Mouse (Mus musculus) cerebellum, postnatal 14 days (tissue): Measurements from ENCODE around the gene Wfdc17.

ENCODE experiments used
- DNase-seq, 2 experiments: peaks; one replicate each; pipeline ENCODE4 v3.0.0; 2021; ENCODE audit warnings: mixed read lengths in 2 of 2

Wfdc17 gene

GRCm38 (mm10) chr11:83703705-83704104 lies at the start of gene Wfdc17:
Gene Wfdc17, plus strand, starts transcription at chr11:83703991.
- no peak for DNase-seq

GRCm38 (mm10) chr11:83654606-83655005 lies 49.2 kb upstream of the Wfdc17 start:
- DNase-seq = no peak

- DNase-seq = no peak
These were observed 46.3 kb upstream of the Wfdc17 start for GRCm38 (mm10) chr11:83657508-83657907.

- no peak for DNase-seq
These were observed 45.0 kb upstream of the Wfdc17 start for GRCm38 (mm10) chr11:83658797-83659196.

- DNase-seq = no peak
These were observed 41.6 kb upstream of the Wfdc17 start, which contains the start of gene Ccl4 for GRCm38 (mm10) chr11:83662204-83662603. Gene Ccl4, plus strand, starts transcription at chr11:83662584.

- DNase-seq = no peak
These were observed 40.3 kb upstream of the Wfdc17 start for GRCm38 (mm10) chr11:83663532-83663931.

GRCm38 (mm10) chr11:83671743-83672142 lies 32.0 kb upstream of the Wfdc17 start:
- DNase-seq = no peak

- DNase-seq = no peak
These were observed 28.1 kb upstream of the Wfdc17 start for GRCm38 (mm10) chr11:83675665-83676064.

- DNase-seq = no peak
These were observed 13.9 kb upstream of the Wfdc17 start for GRCm38 (mm10) chr11:83689918-83690317.

- no peak for DNase-seq
These were observed 11.8 kb upstream of the Wfdc17 start for GRCm38 (mm10) chr11:83692008-83692407.

- DNase-seq = no peak
These were observed 4.9 kb downstream of the Wfdc17 start, which contains the start of gene Wfdc18 for GRCm38 (mm10) chr11:83708715-83709114. Gene Wfdc18, plus strand, starts transcription at chr11:83709015.

GRCm38 (mm10) chr11:83709683-83710082 lies 5.9 kb downstream of the Wfdc17 start:
- no peak for DNase-seq

- no peak for DNase-seq
These were observed 8.9 kb downstream of the Wfdc17 start for GRCm38 (mm10) chr11:83712671-83713070.

- DNase-seq = no peak
These were observed 10.1 kb downstream of the Wfdc17 start for GRCm38 (mm10) chr11:83713925-83714324.

- DNase-seq = no peak
These were observed 13.4 kb downstream of the Wfdc17 start for GRCm38 (mm10) chr11:83717042-83717665.

GRCm38 (mm10) chr11:83720766-83721165 lies 17.0 kb downstream of the Wfdc17 start:
- DNase-seq = no peak

- peak in 1 of 2 experiments; percentile 4 for DNase-seq
These were observed 25.1 kb downstream of the Wfdc17 start for GRCm38 (mm10) chr11:83728757-83729432.

GRCm38 (mm10) chr11:83731116-83731515 lies 27.3 kb downstream of the Wfdc17 start:
- no peak for DNase-seq

GRCm38 (mm10) chr11:83733071-83733640 lies 29.4 kb downstream of the Wfdc17 start:
- DNase-seq = no peak

- no peak for DNase-seq
These were observed 30.4 kb downstream of the Wfdc17 start for GRCm38 (mm10) chr11:83734215-83734614.

- no peak for DNase-seq
These were observed 32.1 kb downstream of the Wfdc17 start for GRCm38 (mm10) chr11:83735881-83736280.

GRCm38 (mm10) chr11:83737109-83737558 lies 33.3 kb downstream of the Wfdc17 start:
- DNase-seq = no peak

- DNase-seq = peak; percentile 83 to 87
These were observed 35.5 kb downstream of the Wfdc17 start for GRCm38 (mm10) chr11:83739241-83739640.

GRCm38 (mm10) chr11:83740443-83740991 lies 36.7 kb downstream of the Wfdc17 start:
- DNase-seq = no peak
